Mouse (Mus musculus) liver, adult 2 months (tissue): ENCODE measurements around the gene Cacna2d3. TPM values are rescaled to one million over a fixed set of nuclear protein-coding genes. Genes with fewer than 3 reads are reported as not detected.
A peak's percentile ranks its signal among the peaks of the same experiment; 100 is the strongest.

Experiments
- DNase-seq: peaks from one replicate; pipeline ENCODE4 v3.0.0-alpha.2; 2011; ENCODE audit warnings: low read depth, low spot score; ENCODE audit errors: extremely low read depth
- H3K27ac ChIP-seq: fragments of 200-500 bp; replicated peaks from 2 replicates; pipeline ENCODE4 v1.5.1; 2012; ENCODE audit warnings: low read depth, mild to moderate bottlenecking, control low read depth, inconsistent platforms, low read length; ENCODE audit not compliant: insufficient read depth
- H3K27me3 ChIP-seq: fragments of 200-500 bp; 2 replicates; pipeline ENCODE4 v1.6.1; 2012; ENCODE audit warnings: mild to moderate bottlenecking, moderate library complexity, low read length, inconsistent platforms; ENCODE audit not compliant: control insufficient read depth, insufficient read depth
- H3K36me3 ChIP-seq: fragments of 200-500 bp; 2 replicates; pipeline ENCODE4 v1.6.1; 2012; ENCODE audit warnings: low read length, inconsistent platforms; ENCODE audit not compliant: control insufficient read depth, insufficient read depth
- H3K4me1 ChIP-seq: fragments of 200-500 bp; 2 replicates; pipeline ENCODE4 v1.6.1; 2011; ENCODE audit warnings: low read length; ENCODE audit not compliant: control insufficient read depth, insufficient read depth
- H3K4me3 ChIP-seq: fragments of 200-500 bp; 2 replicates; pipeline ENCODE4 v1.5.1; 2011; ENCODE audit warnings: low read depth, mild to moderate bottlenecking, control low read depth, low read length, moderate library complexity; ENCODE audit not compliant: insufficient read depth
- H3K79me2 ChIP-seq: fragments of 200-500 bp; 2 replicates; pipeline ENCODE4 v1.6.1; 2012; ENCODE audit warnings: inconsistent platforms, mild to moderate bottlenecking, low read length, moderate library complexity; ENCODE audit not compliant: control insufficient read depth, insufficient read depth
- H3K9ac ChIP-seq: fragments of 200-500 bp; 2 replicates; pipeline ENCODE4 v1.6.1; 2012; ENCODE audit warnings: low read depth, mild to moderate bottlenecking, control low read depth, inconsistent platforms, low read length
- CTCF ChIP-seq: fragments of 200-500 bp; IDR thresholded peaks from 2 replicates; pipeline ENCODE4 v1.5.1; 2011; ENCODE audit warnings: low read depth, low read length, control low read depth
- POLR2A ChIP-seq: fragments of 200-500 bp; IDR thresholded peaks from 2 replicates; pipeline ENCODE4 v1.6.1; 2011; ENCODE audit warnings: low read length, control low read depth; ENCODE audit not compliant: insufficient read depth; ENCODE audit errors: extremely low read depth
- WGBS: fragments of 180-500 bp; shearing (Covaris S2); methylation state at CpG from one replicate; pipeline ENCODE4 v1.1.7; 2018; 5-methylcytosine and 5-hydroxymethylcytosine counted together
- polyA plus RNA-seq: library from polyadenylated mRNA; depleted of rRNA; stranded (reverse); fragments of >200 nt; gene quantifications from 2 replicates; pipeline ENCODE4 v1.2.3, GENCODE M21; 2012
- total RNA-seq: library from RNA; depleted of rRNA; stranded (reverse); fragments of >200 nt; gene quantifications from 2 replicates; pipeline ENCODE4 v1.2.3, GENCODE M21; 2014

Gene Cacna2d3
- total and polyA plus RNA-seq, 2 experiments = not detected

- H3K79me2 ChIP-seq = no peaks in the 10 kb centered on the region
- H3K36me3 ChIP-seq = no peaks in the 10 kb centered on the region
- 83% methylated on average over 6 of the region's 6 CpGs for WGBS
- no peak overlapping the region for H3K27ac ChIP-seq
- no peaks in the 10 kb centered on the region for H3K4me1 ChIP-seq
- no peak overlapping the region for H3K4me3 ChIP-seq
- no peaks in the 10 kb centered on the region for H3K27me3 ChIP-seq
- no peak for TF ChIP-seq POLR2A
- no peak for TF ChIP-seq CTCF
- no peak overlapping the region for H3K9ac ChIP-seq
- DNase-seq = no peak
Measured at GRCm38 (mm10) chr14:29111666-29112065, 610.0 kb downstream of the Cacna2d3 start.

- 70% methylated on average over 9 of the region's 9 CpGs for WGBS
- DNase-seq = peak; percentile 43
- no peak overlapping the region for H3K9ac ChIP-seq
- no peaks in the 10 kb centered on the region for H3K79me2 ChIP-seq
- no peaks in the 10 kb centered on the region for H3K27me3 ChIP-seq
- no peaks in the 10 kb centered on the region for H3K36me3 ChIP-seq
- no peak overlapping the region for H3K27ac ChIP-seq
- H3K4me3 ChIP-seq = no peak overlapping the region
- no peak for TF ChIP-seq POLR2A
- peak; percentile 51 for TF ChIP-seq CTCF
- H3K4me1 ChIP-seq = no peaks in the 10 kb centered on the region
Measured at GRCm38 (mm10) chr14:29110351-29111091, 611.1 kb downstream of the Cacna2d3 start.

GRCm38 (mm10) chr14:29107464-29107863 lies 614.2 kb downstream of the Cacna2d3 start:
- no peak overlapping the region for H3K27ac ChIP-seq
- H3K36me3 ChIP-seq = no peaks in the 10 kb centered on the region
- H3K9ac ChIP-seq = no peak overlapping the region
- H3K4me3 ChIP-seq = no peak overlapping the region
- peak; percentile 92 for DNase-seq
- TF ChIP-seq POLR2A (no peak), CTCF (no peak)
- no peaks in the 10 kb centered on the region for H3K27me3 ChIP-seq
- H3K79me2 ChIP-seq = no peaks in the 10 kb centered on the region
- no peaks in the 10 kb centered on the region for H3K4me1 ChIP-seq
- 23% methylated on average over 5 of the region's 5 CpGs for WGBS

- WGBS = 70% methylated on average over 12 of the region's 12 CpGs
- no peak for DNase-seq
- H3K27me3 ChIP-seq = no peaks in the 10 kb centered on the region
Measured at GRCm38 (mm10) chr14:29097776-29098175, 623.9 kb downstream of the Cacna2d3 start.

DNA sequence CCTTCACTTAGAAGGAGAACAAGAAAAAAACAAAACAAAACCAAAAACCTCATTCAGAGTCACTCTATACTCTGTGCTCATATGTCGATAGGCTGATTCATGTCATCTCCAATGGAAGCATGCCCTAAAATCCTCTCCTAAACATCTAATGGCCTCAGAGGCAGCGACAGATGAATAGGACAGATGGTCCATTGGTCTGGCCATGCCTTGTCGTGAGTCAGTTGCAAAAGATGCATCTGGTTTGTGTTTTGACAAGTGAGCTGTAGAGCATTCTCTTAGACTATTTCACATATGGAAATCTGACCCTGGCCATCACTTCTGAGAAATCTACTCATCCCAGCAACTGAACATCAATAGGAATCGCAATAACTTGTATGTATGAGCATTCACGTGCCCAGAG lies 626.2 kb downstream of the Cacna2d3 start:
- 91% methylated on average over 5 of the region's 5 CpGs for WGBS
- no peak for DNase-seq
- Histone ChIP-seq H3K4me3 (no peak overlapping the region), H3K79me2 (no peaks in the 10 kb centered on the region), H3K4me1 (no peaks in the 10 kb centered on the region), H3K9ac (no peak overlapping the region), H3K27ac (no peak overlapping the region), H3K36me3 (no peaks in the 10 kb centered on the region), H3K27me3 (no peaks in the 10 kb centered on the region)
- TF ChIP-seq CTCF = no peak
- TF ChIP-seq POLR2A = no peak

More at GRCm38 (mm10) chr14:29097776-29098175, 623.9 kb downstream of the Cacna2d3 start:
- Histone ChIP-seq H3K4me1 (no peaks in the 10 kb centered on the region), H3K4me3 (no peak overlapping the region), H3K27ac (no peak overlapping the region), H3K79me2 (no peaks in the 10 kb centered on the region), H3K9ac (no peak overlapping the region), H3K36me3 (no peaks in the 10 kb centered on the region)
- no peak for TF ChIP-seq POLR2A
- no peak for TF ChIP-seq CTCF

GRCm38 (mm10) chr14:29090074-29090473 lies 631.6 kb downstream of the Cacna2d3 start:
- Histone ChIP-seq H3K27ac (no peak overlapping the region), H3K27me3 (no peaks in the 10 kb centered on the region), H3K4me1 (no peaks in the 10 kb centered on the region), H3K9ac (no peak overlapping the region), H3K79me2 (no peaks in the 10 kb centered on the region), H3K36me3 (no peaks in the 10 kb centered on the region), H3K4me3 (no peak overlapping the region)
- DNase-seq = peak; percentile 39
- TF ChIP-seq CTCF (peak; percentile 96), POLR2A (no peak)
- WGBS = 5% methylated on average over 5 of the region's 5 CpGs
